Mouse (Mus musculus): ENCODE measurements around the gene 3110001I22Rik.
"Not testable (repeated sequence)": the region's sequence is repeated elsewhere in the genome, so short reads cannot be mapped to it uniquely, and the experiment has no call there.

Gene 3110001I22Rik

GRCm38 (mm10) chr16:13671685-13672385 is at the start of gene 3110001I22Rik, which contains the start of gene Bfar:
Gene 3110001I22Rik (plus strand): TSS chr16:13671929.
Gene Bfar (plus strand): TSS chr16:13671858.
- DNase-seq, result peak; percentile 92 to 93

DNA sequence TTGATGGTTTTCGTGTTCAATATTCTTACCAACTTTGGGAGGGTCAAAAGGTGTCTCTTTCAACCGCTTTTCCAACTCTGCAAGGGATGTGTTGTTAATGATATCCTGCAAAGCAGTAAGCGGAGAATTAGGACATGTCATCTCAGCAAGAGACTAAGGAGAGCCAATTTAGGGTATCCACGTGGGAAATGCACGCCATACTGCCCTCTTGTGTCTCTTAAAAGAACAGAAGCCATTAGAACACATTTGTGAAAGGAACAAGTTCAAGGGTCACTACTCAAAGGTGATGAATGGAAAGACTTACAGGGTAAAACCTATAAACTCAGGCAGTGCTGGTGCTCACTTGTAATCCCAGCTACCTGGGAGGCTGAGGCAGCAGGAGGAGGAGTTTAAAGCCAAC is 43.4 kb upstream of the 3110001I22Rik start:
- no peak for DNase-seq

DNA sequence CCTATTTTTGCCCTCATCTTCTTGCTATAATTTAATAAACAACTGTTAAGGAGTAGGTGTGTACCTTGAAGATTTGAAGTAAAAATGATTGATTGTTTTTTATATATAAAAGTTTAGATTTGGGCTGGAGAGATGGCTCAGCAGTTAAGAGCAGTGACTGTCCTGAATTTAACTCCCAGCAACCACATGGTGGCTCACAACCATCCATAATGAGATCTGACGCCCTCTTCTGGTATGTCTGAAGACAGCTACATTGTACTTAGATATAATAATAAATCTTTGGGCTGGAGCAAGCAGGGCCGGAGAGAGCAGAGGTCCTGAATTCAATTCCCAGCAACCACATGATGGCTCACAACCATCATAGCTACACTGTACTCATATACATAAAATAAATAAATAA is 33.5 kb upstream of the 3110001I22Rik start:
- not testable (repeated sequence) for DNase-seq

GRCm38 (mm10) chr16:13639508-13639907 is 32.2 kb upstream of the 3110001I22Rik start:
- DNase-seq, result no peak

DNA sequence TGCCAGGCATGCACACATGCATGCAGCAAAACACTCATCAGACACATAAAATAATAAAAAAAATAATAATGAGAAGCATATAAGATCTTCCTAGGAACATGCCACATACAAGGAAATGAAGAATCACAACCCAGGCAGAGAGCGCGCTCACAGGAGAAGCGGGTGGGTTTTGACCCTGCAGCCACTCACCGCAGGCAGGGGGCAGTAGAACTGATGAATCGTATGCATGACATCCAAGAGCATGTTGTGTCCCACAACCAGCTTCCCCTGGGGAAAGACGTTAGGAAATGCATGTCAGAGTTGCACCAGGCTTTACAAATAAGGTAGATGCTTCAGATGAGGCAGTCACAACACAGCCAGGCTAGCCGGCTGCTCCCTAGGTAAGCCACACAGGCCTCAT is 31.7 kb upstream of the 3110001I22Rik start:
- DNase-seq, result no peak

- DNase-seq, result no peak
These were observed 27.3 kb upstream of the 3110001I22Rik start for GRCm38 (mm10) chr16:13644474-13644873.

GRCm38 (mm10) chr16:13645930-13646329 is 25.8 kb upstream of the 3110001I22Rik start:
- no peak for DNase-seq

GRCm38 (mm10) chr16:13658886-13659285 is 12.8 kb upstream of the 3110001I22Rik start:
- DNase-seq, result no peak

DNA sequence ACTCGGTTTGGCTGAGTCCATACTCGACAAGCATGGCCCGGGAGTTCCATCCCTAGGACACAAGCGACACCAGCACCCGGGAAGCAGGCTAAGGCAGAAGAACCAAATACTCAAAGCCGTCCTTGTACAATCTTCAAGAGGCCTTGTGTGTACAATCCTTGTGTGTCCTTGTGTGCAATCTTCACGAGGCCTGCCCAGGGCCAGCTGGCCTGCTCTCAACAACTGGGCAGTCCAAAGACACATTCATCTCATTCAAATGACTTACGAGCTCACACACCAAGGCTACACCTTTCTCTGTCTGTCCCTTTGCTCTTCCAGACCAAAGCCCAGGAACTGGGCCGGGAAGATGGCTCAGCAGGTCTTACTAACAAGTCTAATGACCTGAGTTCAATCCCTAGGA is 11.0 kb upstream of the 3110001I22Rik start:
- DNase-seq, result no peak

GRCm38 (mm10) chr16:13667878-13668343 is 3.8 kb upstream of the 3110001I22Rik start, which contains the start of gene Parn:
Gene Parn (minus strand): TSS chr16:13668170.
- DNase-seq, result peak; percentile 93 to 95

GRCm38 (mm10) chr16:13668402-13669108 is 3.2 kb upstream of the 3110001I22Rik start:
- no peak for DNase-seq

DNA sequence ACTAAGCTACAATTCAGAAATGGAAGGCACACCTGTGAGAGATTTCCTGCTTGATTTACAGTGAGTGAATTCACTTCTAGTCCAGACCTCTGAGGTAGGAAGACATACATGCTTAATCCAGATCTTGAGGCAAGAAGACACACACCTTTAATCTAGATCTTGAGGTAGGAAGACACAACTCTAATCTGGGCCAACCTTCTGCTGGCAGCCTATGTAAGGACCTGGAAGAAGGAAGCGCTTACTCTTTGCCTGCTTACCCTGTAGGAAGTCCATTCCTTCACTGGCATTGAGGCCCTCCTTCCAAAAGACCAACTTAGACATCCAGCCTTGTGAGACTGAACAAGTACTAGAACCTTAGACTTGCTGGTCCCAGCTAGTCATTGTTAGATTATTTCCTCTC is 2.4 kb upstream of the 3110001I22Rik start:
- no peak for DNase-seq

GRCm38 (mm10) chr16:13670896-13671295 is 833 bp upstream of the 3110001I22Rik start:
- DNase-seq, result not testable (repeated sequence)

DNA sequence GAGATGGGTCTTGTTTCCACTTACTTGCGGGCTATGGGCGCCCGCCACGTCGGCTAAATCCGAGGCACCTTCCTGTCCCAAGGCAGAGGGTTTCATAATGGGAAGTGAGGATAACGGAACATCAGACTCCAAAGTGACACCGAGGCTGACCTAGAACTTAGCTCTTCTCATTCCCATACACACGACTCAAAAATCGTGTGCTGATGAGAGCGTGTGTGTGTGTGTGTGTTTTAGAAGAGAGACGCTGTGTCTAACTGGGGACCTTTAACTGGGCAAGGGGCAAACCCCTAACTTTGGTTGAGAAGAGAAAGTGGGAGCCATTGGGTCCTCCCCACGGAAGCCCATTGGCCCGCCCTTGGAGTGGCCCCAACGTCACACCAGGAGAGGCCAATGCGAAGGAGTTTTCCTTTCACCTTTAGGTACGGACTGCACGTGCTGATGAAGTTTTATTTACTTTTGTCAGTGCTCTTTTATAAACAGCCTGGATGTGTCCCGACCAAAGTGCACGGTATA is 713 bp downstream of the 3110001I22Rik start:
- DNase-seq, result peak; percentile 81 to 87

GRCm38 (mm10) chr16:13673114-13673513 is 1.4 kb downstream of the 3110001I22Rik start:
- no peak for DNase-seq

DNA sequence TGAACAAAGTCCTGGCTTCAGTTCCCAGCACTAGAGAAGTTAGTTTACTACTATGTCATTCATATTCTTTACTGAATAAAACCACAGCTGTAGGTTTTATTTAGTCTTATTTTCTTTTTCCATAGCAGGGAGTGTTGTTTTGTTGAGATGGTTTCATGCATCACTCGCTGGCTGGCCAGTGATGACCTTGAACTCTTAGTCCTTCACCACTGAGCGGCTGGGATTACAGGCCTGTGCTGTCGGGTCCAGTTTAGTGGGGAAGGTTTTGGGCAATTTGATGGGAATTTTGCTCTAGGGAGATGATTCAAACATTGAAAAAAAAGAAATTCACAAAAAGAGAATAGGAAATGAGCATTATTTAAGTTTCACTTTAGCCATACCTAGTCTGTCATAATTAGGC is 2.8 kb downstream of the 3110001I22Rik start:
- no peak for DNase-seq

GRCm38 (mm10) chr16:13678601-13679319 is 7.0 kb downstream of the 3110001I22Rik start:
- DNase-seq, result no peak

- DNase-seq, result no peak
These were observed 27.3 kb downstream of the 3110001I22Rik start for GRCm38 (mm10) chr16:13698998-13699397.

DNA sequence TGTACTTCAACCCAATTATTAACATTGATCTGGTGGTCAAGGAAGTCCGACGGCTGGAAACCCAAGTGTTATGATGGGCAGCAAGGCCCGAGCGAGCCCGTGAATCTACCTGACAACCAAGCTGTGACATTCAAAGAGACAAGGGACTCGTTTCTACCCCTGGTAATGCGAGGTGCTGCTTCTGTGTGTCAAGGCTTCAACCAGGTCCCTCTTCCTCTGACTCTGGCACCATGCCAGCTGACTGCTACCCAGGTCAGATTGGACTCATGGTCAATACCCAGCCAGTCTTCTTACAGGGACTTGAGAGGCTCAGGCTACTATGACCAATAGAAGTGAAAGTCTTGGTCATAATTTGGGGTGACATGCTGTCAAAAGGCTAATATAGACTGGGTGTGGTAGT is 30.5 kb downstream of the 3110001I22Rik start:
- no peak for DNase-seq

DNA sequence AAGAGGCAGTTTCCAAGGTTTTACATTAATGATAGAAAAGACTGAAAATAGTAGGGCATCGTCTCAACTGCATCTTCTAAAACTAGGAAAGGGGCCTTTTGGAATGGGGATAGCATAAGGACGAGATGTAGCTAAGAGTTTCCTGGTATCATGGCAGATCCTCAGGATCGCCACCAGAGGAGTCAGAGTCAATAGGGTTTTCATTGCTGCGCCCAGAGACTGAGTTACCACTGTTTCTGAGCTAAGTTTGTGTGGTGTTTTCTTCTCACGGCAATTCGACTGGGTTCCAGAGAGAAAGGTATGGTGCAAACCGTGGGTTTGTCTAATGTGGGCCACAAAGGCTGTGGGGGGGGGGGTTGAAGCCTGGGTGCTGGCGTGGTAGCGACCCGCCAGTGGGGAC is 32.9 kb downstream of the 3110001I22Rik start:
- DNase-seq, result no peak

DNA sequence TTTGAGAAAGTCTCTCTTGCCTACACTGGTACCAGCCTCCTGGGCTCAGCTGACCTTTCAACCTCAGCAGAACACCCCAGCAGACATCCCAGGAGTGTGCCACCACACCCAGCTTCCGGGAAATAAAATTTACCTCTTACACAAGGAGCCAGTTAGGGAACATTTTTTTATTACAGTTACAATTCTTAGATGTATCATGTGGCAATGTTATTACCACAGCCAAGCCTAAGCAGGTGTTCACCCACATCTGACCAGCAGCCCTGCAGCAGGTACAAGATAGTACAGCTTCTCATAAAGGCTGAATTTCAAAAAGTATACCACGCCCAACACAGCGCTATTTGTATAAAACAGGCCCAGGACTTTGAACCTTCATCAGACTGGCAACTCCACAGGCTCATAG is 43.2 kb downstream of the 3110001I22Rik start:
- DNase-seq, result no peak

- no peak for DNase-seq
These were observed 45.3 kb downstream of the 3110001I22Rik start for GRCm38 (mm10) chr16:13716821-13717553.

All from lung, adult 18-20 months (tissue).